Mouse (Mus musculus) layer of hippocampus, postnatal 14 days (tissue): Measurements from ENCODE around the gene Grik3. TPM values are rescaled to one million over a fixed set of nuclear protein-coding genes. Genes with fewer than 3 reads are reported as not detected.

Experiments
- DNase-seq, 2 experiments: peaks; one replicate each; pipeline ENCODE4 v3.0.0; 2021 to 2022; ENCODE audit warnings: low spot score in 2 of 2, mixed read lengths in 1 of 2
- long read RNA-seq, 2 experiments: library from polyadenylated mRNA; stranded (forward); transcript quantifications; one replicate each; pipeline ENCODE4 v2.0.0; 2021
- total RNA-seq, 2 experiments: library from RNA; stranded (reverse); gene quantifications; 2 replicates each; pipeline ENCODE4 v1.2.3; 2021

Gene Grik3
- 10 to 100 TPM; 19.4 to 24.6 TPM for total RNA-seq
- long read RNA-seq, experiment 1, partial matches to known transcripts, result 0 of 8 reads
- long read RNA-seq, experiment 1, other reads (novel, unspliced or antisense), result 8 of 8 reads
- long read RNA-seq, experiment 2, partial matches to known transcripts, result 0 of 5 reads
- long read RNA-seq, experiment 2, other reads (novel, unspliced or antisense), result 5 of 5 reads

DNA sequence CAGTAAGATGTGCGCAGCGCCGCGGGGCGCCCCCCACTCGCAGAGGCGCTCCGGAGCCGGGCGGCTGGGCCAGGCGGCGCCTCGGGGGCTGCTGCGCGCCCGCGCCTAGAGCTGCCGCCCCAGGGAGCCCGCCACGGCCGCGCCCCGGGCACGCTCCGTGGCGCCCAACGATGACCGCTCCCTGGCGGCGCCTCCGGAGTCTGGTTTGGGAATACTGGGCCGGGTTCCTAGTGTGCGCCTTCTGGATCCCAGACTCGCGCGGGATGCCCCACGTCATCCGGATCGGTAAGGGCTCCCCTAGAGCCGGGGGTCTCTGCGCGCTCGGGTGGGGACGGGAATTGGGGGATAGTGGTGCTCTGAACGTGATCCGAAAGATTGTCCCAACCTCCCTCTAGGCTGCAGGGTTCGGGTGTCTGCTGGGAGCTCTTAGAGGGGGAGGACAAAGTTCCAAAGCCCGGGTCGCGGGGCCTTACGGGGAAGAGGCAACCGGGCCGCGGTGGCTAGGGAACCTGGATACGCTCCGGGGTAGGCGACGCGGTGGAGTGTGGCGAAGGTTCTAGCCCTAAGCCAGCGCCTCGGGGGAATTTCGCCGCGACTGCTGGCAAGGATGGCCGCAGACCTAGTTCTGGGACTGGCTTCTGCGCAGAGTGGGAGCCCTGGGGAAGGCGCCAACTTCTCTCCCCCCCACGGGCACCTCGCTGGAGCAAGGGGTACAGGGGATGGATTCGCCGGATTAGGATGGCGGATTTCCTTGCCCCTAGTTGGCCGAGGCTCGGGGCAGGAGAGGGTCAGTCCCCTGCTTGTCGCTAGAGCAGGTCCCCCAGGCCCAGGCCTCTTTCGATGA, at the start of gene Grik3:
Grik3 (plus strand) TSS at position 40 of the 844 bp plus-strand sequence.
- no peak for DNase-seq

DNA sequence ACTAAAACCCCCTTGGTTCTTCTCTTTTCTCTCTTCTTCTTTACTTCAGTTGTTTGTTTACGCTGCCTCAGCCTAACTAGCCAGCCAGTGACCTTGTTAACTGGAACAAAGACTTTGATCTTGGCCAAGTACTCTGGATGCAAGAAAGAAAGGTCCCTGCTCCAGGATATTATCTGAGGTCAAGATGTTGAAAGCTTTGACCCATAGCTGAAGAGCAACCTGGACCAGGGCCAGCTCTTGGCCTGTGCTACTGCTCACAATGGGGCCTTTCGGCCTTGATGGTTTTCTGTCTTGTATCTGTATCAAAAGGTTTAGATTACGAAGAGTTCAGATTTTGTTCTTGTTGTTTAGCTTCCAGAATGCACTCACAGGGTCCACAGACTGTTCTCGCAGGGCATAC, 48.7 kb upstream of the Grik3 start:
- DNase-seq, result no peak

- no peak for DNase-seq
These were observed 46.1 kb upstream of the Grik3 start for GRCm38 (mm10) chr4:125444366-125444765.

DNA sequence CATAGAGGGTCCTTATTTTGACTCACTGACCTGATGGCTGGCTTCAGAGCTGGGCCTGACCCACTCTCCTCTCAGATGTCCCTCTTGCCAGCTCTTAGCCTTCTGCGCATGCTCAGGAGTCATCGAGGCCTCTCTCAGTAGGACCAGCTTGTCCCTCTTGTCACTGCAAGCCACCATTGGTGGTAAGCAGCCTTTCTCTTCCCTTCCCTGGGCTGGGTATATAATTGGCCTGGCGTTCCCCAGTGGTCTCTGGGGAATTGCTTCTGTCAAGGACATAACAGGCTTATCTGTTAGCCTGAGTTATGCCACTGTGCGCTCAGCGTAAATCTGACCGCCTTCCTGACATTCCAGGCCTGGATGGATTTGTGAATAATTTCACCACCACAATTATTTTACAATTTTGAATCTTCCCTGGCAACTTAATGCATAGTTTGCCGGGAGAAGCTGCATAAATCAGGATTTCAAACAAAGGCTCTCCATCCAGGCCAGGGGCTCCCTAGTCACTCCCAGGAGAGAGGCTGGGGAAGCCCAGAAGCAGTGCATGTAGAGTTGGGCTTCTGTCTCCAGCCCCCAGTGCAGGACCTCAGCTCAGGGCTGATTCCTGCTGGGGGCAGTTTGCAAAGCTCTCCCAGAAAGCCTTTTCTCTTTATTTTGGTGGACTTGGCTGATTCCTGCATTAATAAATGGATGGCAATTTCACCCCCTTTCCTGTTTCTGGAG, 39.7 kb upstream of the Grik3 start:
- no peak for DNase-seq

DNA sequence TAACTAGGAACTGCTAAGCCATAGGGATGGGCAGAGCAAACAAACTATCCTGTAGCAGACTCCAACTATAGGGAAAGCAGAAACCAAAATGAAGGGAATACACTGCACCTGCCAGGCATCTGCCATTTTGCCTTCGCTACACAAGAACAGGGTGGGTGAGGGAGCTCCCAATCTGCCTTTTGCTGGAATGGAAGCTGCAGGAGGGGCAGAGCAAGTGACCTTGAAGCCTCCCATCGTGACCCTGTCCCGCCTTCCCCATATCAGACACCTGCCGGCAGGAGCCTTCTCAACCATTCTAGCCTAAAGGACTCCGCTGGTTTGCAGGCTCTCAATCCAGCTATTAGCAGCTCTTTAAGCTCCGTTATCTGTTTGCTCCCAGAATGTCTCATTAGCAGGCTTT, 38.7 kb upstream of the Grik3 start:
- DNase-seq, result no peak

GRCm38 (mm10) chr4:125456506-125456905, 34.0 kb upstream of the Grik3 start:
- DNase-seq, result no peak

- no peak for DNase-seq
These were observed 33.1 kb upstream of the Grik3 start for GRCm38 (mm10) chr4:125457152-125458093.

GRCm38 (mm10) chr4:125459791-125460190, 30.7 kb upstream of the Grik3 start:
- DNase-seq, result no peak

DNA sequence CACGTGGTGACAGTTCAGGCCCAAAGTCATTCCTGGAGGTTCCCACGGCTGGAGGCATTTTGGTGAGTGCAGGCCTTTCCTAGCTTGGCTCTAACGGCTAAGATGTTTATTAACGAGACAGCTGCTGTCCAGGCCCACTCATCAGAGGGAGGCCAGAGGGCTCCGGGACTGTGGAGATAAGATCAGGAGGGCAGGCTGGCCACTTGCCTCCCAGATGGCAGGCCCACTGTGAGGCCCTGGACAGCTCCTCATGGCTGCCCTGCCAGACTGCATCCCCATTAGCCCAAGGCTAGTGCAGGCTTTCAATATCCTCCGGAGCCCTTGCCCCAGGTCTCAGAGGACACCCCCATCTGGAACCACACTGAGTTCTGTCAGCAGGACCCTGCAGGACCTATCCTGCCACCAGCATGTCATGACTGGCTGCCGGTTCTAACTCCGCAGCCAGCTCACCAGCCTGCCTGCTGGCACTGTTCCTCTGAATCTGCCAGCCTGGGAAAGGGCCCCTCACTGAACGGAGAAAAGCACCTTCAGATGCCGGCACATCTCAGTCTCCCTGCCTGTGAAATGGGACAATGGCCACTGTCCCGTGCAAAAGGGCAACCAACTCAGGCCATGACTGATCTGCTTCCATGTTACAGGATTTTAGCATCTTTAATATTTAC, 20.7 kb upstream of the Grik3 start:
- DNase-seq, result peak in 1 of 2 experiments; percentile 16

DNA sequence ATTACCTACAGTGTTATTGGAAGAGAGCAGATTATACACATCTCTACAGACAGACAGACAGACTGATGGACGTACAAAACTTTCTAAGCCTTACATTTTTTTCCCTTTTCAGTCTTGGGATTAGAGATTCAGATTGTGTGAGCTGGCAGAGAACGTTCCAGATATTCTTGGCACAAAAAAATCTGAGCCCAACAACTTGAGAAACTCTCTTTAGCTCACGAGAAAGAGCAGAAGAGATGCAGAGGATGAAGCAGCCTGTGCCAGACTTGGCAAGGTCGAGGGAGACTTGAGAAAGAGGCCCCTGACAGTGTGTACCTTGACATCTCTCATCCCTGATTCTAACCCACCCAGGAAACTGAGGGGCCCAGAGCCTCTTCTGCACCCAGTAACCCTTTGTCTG, 15.6 kb upstream of the Grik3 start:
- no peak for DNase-seq

DNA sequence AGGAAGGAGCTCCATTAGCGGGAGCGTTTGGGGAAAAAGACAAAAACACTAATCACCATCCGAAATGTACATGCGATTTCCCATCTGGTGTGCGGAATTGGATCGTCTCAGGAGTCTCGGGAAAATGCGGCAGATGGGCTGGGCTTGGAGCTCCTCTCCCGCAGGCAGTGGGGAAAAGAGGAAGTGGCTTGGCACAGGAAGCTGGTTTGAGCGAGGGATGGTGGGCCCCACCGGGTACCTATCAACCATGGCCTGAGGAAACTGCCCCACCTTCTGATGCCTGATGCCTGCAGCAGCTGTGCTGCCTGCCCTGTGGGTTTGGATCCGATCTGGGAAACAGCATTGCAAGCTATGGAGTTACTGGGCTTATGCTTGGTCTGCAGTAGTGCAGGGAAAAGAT, 12.4 kb upstream of the Grik3 start:
- peak; percentile 51 to 79 for DNase-seq

GRCm38 (mm10) chr4:125481256-125481655, 9.2 kb upstream of the Grik3 start:
- DNase-seq, result no peak

DNA sequence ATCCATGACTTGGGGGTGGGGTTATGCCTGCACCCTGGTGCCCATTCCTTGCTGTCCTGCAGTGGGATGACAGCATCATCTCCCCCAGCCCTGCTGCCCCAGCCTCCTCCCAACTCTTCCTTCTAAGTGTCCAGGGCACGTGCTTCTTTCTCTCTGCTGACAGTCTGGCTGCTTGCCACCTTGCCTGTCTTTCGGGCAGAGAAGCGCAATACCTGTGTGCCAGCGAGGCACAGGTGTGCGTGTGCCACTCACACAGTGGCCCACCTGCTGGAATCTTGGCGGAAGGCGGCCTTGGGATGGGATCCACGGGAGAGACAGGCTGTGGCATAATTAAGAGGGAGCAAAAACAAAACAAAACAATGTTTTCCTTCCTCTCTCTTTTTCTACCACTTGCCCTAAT, 6.4 kb upstream of the Grik3 start:
- DNase-seq, result no peak

DNA sequence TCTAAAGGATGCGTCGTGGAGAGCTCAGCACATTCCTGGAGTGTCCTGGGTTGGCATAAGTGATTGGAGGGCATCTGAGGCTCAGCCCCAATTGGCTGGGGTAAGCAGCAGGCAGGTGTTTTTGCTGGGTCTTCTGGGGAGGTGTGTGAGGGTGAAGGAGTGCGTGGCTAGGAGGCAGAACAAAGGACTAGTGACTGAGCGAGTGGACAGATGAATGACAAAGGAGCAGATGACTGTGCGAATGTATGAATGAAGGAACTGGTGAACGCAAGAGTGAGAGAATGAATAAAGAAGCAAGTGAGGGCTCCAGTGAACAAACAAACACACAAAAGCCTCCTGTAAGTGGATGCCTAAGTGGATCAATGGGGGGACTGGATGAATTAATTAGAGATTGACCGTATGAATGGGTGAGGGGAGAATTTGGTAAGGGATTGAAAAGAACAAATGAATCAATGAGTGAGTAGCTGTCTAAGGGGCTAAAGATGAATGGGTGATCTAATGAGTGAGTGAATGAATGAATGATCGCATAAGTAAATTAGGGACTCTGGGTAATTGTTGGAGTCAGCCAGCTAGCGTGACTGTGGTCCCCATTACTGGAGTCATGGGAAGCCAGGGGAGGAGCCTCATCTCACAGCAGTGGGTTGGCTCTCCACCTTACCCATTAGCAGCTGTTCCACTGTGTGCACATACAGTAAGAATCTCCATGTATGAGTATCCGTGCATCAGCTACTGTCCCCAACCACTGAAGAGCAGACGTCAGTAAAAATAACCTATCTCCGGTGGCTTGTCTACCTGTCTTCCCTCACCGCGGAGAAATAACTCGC, 4.9 kb upstream of the Grik3 start:
- DNase-seq, result no peak

DNA sequence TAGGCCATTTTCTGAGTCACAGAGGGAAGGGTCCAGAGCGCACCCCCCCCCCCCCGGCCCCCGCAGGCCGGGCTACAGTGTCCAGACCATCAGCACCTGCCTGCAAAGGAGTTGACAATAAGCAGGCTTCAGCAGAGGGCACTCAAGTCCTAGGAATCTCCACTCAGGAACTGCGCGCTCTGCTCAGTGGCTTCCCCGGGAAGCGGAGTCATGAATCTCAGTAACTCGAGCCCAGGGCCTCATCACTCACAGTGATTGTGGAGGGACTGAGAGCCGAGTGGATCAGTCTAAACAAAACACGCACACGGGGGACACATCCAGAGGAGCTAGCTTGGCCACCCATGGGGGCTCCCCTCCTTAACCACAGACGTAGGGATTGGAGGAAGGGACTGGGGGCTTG, 3.9 kb upstream of the Grik3 start:
- peak in 1 of 2 experiments; percentile 49 for DNase-seq

- peak in 1 of 2 experiments; percentile 41 for DNase-seq
These were observed 3.5 kb upstream of the Grik3 start for GRCm38 (mm10) chr4:125487031-125487430.

- DNase-seq, result no peak
These were observed 1.5 kb upstream of the Grik3 start for GRCm38 (mm10) chr4:125488796-125489637.

DNA sequence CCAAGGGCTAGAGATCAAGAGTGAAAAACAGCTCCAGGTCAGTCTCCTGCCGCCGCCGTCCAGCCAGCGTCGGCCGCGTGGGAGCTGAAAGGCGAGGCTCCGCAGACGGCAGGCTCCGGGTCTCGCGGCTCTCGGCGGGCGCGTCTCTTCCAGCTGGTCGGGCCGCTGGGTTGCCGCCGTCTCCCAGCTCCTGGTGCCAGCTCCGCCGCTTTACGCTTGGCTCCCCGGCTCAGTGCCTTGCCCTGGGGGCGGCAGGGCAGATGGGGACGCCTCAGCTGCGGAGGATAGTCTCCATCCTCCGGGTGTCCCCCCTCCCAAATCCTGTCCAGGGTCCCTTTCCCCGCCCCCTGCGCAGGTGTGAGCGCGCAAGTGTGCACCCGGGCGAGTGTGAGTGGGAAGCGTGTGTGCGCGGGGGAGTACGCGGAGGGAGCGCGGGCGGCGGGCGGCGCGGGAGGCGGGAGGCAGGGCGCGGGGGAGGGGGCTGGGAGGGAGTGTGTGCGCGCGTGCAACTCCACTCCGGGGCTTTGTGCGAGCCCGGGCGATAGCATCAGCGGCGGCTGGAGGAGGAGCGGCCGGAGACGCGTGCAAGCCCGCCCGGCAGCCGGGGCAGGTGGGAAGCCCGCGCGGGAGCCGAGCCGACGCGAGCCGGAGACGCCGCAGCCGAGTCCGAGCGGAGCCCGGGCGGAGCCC, 454 bp upstream of the Grik3 start:
- peak; percentile 42 to 48 for DNase-seq
